Mouse (Mus musculus) limb, embryonic 14.5 days (tissue): ENCODE measurements around the gene Tmem132c. TPM values are rescaled to one million over a fixed set of nuclear protein-coding genes. Genes with fewer than 3 reads are reported as not detected.

ENCODE experiments used
- ATAC-seq: fragments of 200-750 bp; cut with Nextera tagmentation; 2 replicates; pipeline ENCODE4 v1.8.0; 2017; ENCODE audit warnings: low read depth, moderate number of reproducible peaks, moderate TSS enrichment; ENCODE audit not compliant: low FRiP score
- DNase-seq: peaks from one replicate; pipeline ENCODE4 v3.0.0-alpha.2; 2015; ENCODE audit warnings: low spot score
- H3K27ac ChIP-seq: fragments of 300-500 bp; sonication (generic); replicated peaks from 2 replicates; pipeline ENCODE4 v1.5.1; 2014; ENCODE audit warnings: low read depth, mild to moderate bottlenecking, low read length, moderate library complexity, mixed read lengths
- H3K27me3 ChIP-seq: fragments of 300-500 bp; sonication (generic); 2 replicates; pipeline ENCODE4 v1.6.1; 2014; ENCODE audit warnings: low read length, mixed read lengths; ENCODE audit not compliant: control insufficient read depth, insufficient read depth
- H3K36me3 ChIP-seq: fragments of 300-500 bp; sonication (generic); 2 replicates; pipeline ENCODE4 v1.6.1; 2014; ENCODE audit warnings: mild to moderate bottlenecking, low read length, moderate library complexity, mixed read lengths; ENCODE audit not compliant: control insufficient read depth, insufficient read depth
- H3K4me1 ChIP-seq: fragments of 300-500 bp; sonication (generic); 2 replicates; pipeline ENCODE4 v1.6.1; 2014; ENCODE audit warnings: antibody characterized with exemption, low read length, mixed read lengths; ENCODE audit not compliant: control insufficient read depth, insufficient read depth
- H3K4me2 ChIP-seq: fragments of 300-500 bp; sonication (generic); replicated peaks from 2 replicates; pipeline ENCODE4 v1.6.1; 2014; ENCODE audit warnings: low read depth, mild to moderate bottlenecking, low read length, moderate library complexity; ENCODE audit not compliant: severe bottlenecking
- H3K4me3 ChIP-seq: fragments of 300-500 bp; sonication (generic); replicated peaks from 2 replicates; pipeline ENCODE4 v1.5.1; 2014; ENCODE audit warnings: low read length
- H3K9ac ChIP-seq: fragments of 300-500 bp; sonication (generic); 2 replicates; pipeline ENCODE4 v1.6.1; 2014; ENCODE audit warnings: mild to moderate bottlenecking, low read depth, low read length, moderate library complexity; ENCODE audit not compliant: severe bottlenecking
- H3K9me3 ChIP-seq: fragments of 300-500 bp; sonication (generic); 2 replicates; pipeline ENCODE4 v1.6.1; 2016; ENCODE audit warnings: low read length; ENCODE audit not compliant: control insufficient read depth
- POLR2A ChIP-seq: fragments of 200-500 bp; IDR thresholded peaks from 2 replicates; pipeline ENCODE4 v1.8.0; 2012; ENCODE audit warnings: inconsistent platforms, mild to moderate bottlenecking, moderate library complexity, borderline replicate concordance; ENCODE audit not compliant: insufficient read depth, insufficient read length; ENCODE audit errors: extremely low read depth
- WGBS: fragments of 180-500 bp; shearing (Covaris S2); extraction: QIAGEN DNeasy Blood & Tissue Kit; methylation state at CpG from one replicate; pipeline ENCODE4 v1.1.7; 2014; 5-methylcytosine and 5-hydroxymethylcytosine counted together
- polyA plus RNA-seq, 2 experiments: library from polyadenylated mRNA; depleted of rRNA in 1 of 2; stranded (reverse) in 1 of 2; unstranded in 1 of 2; fragments of >200 nt; fragmentation: Nextera tagmentation in 1 of 2; extraction: Ambion mirVana in 1 of 2; gene quantifications; 2 replicates each; pipeline versions ENCODE4 v1.2.1 to v1.2.3; 2012 to 2014

Gene Tmem132c
- polyA plus RNA-seq, 2 experiments: 27.2 to 33.2 TPM

DNA sequence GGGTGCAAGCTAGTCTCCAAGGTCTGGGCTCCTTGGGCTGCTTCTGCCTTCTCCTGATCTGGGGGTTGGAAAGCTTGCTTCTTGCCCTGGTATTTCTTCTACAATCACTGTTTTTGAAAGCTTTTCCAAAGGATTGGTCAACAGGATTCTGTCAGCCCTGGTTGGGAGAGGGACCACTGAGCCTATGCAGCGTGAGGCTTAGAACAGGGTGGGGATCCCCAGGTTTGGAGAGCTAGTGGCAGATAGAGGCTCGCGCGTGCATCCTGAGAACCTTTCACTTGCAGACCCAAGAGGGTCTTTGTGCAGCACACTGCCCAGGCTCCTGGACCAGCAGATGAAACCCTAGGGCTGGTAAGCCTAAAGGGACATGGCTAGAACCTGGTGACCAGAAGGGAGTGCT is 962 bp upstream of the Tmem132c start:
- 9% methylated on average over 4 of the region's 4 CpGs for WGBS
- Histone ChIP-seq H3K27me3 (peaks cover 9% of the 10 kb centered on the region; the same call in 1 of the 2 replicates), H3K9me3 (no peaks in the 10 kb centered on the region; the same call in 1 of the 2 replicates), H3K9ac (no peak overlapping the region), H3K27ac (0 out of 2 replicates have a peak overlapping the region, but pooled peaks have one; percentile 10), H3K4me2 (peak overlapping the region; percentile 84), H3K4me3 (peak overlapping the region; percentile 77), H3K36me3 (no peaks in the 10 kb centered on the region), H3K4me1 (peaks cover 20% of the 10 kb centered on the region)
- no peak for ATAC-seq
- TF ChIP-seq POLR2A: no peak
- DNase-seq: no peak

- 2% methylated on average over 43 of the region's 73 CpGs for WGBS
- peak; percentile 28 for DNase-seq
- ATAC-seq: peak; percentile 63
- no peak for TF ChIP-seq POLR2A
- H3K9ac ChIP-seq: peak overlapping the region; percentile 72
- H3K4me2 ChIP-seq: peak overlapping the region; percentile 84
- peaks cover 20% of the 10 kb centered on the region for H3K4me1 ChIP-seq
- no peaks in the 10 kb centered on the region for H3K36me3 ChIP-seq
- peak overlapping the region; percentile 52 for H3K27ac ChIP-seq
- H3K9me3 ChIP-seq: no peaks in the 10 kb centered on the region; the same call in 1 of the 2 replicates
- H3K4me3 ChIP-seq: peak overlapping the region; percentile 77
- peaks cover 9% of the 10 kb centered on the region; the same call in 1 of the 2 replicates for H3K27me3 ChIP-seq
These were observed 536 bp downstream of the Tmem132c start for GRCm38 (mm10) chr5:127241925-127242762.

GRCm38 (mm10) chr5:127242763-127243160 is 1.2 kb downstream of the Tmem132c start:
- Histone ChIP-seq H3K27me3 (peaks cover 9% of the 10 kb centered on the region; the same call in 1 of the 2 replicates), H3K4me2 (peak overlapping the region; percentile 84), H3K27ac (peak overlapping the region; percentile 52; the same call in 1 of the 2 replicates), H3K9ac (peak overlapping the region; percentile 72), H3K36me3 (no peaks in the 10 kb centered on the region), H3K4me3 (peak overlapping the region; percentile 77), H3K9me3 (no peaks in the 10 kb centered on the region; the same call in 1 of the 2 replicates), H3K4me1 (peaks cover 20% of the 10 kb centered on the region)
- ATAC-seq (no peak), DNase-seq (no peak)
- whole genome bisulfite sequencing: 0% methylated on average over 13 of the region's 13 CpGs
- TF ChIP-seq POLR2A: no peak

DNA sequence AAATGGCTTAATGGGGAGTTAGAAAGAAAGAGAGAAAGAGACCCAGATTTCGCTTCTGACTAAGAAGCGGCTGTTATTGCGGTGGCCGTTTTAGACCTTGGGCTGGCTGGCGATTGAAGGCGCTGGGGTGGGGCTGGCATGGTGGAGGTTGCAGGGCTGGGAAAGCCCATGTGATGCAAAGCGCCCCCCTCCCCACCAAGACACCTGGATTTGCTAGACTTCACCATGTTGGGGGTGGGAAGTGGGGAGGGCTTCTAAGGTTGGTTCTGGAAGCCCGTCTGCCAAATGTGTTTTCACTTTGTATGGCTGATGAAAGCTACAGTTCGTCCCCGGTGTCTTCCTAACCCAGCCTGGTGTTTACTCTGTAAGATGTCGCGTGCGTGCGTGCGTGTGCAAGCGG is 1.6 kb downstream of the Tmem132c start:
- no peak overlapping the region for H3K27ac ChIP-seq
- no peaks in the 10 kb centered on the region; the same call in 1 of the 2 replicates for H3K9me3 ChIP-seq
- 1% methylated on average over 16 of the region's 16 CpGs for WGBS
- peaks cover 20% of the 10 kb centered on the region for H3K4me1 ChIP-seq
- H3K36me3 ChIP-seq: no peaks in the 10 kb centered on the region
- ATAC-seq: no peak
- H3K27me3 ChIP-seq: peaks cover 9% of the 10 kb centered on the region; the same call in 1 of the 2 replicates
- H3K4me3 ChIP-seq: peak overlapping the region; percentile 77
- DNase-seq: no peak
- H3K9ac ChIP-seq: peak overlapping the region; percentile 72
- H3K4me2 ChIP-seq: peak overlapping the region; percentile 84
- no peak for TF ChIP-seq POLR2A

GRCm38 (mm10) chr5:127243611-127244010 is 2.0 kb downstream of the Tmem132c start:
- WGBS: 7% methylated on average over 13 of the region's 13 CpGs
- ATAC-seq (no peak), DNase-seq (no peak)
- Histone ChIP-seq H3K27ac (no peak overlapping the region), H3K4me3 (peak overlapping the region; percentile 77), H3K9me3 (no peaks in the 10 kb centered on the region; the same call in 1 of the 2 replicates), H3K4me2 (peak overlapping the region; percentile 84), H3K4me1 (peaks cover 20% of the 10 kb centered on the region), H3K36me3 (no peaks in the 10 kb centered on the region), H3K9ac (peak overlapping the region; percentile 72), H3K27me3 (peaks cover 9% of the 10 kb centered on the region; the same call in 1 of the 2 replicates)
- TF ChIP-seq POLR2A: no peak
